Mouse (Mus musculus) hindbrain, embryonic 15.5 days (tissue): Measurements from ENCODE around the gene Cog1. TPM values are rescaled to one million over a fixed set of nuclear protein-coding genes. Genes with fewer than 3 reads are reported as not detected.

Experiments
- ATAC-seq: fragments of 200-750 bp; cut with Nextera tagmentation; 2 replicates; pipeline ENCODE4 v1.8.0; 2017; ENCODE audit warnings: low read depth, moderate number of reproducible peaks, moderate TSS enrichment; ENCODE audit not compliant: low FRiP score
- H3K27ac ChIP-seq: fragments of 300-500 bp; sonication (generic); replicated peaks from 2 replicates; pipeline ENCODE4 v1.5.1; 2015; ENCODE audit warnings: mild to moderate bottlenecking, inconsistent platforms
- H3K27me3 ChIP-seq: fragments of 300-500 bp; sonication (generic); 2 replicates; pipeline ENCODE4 v1.6.1; 2015; ENCODE audit warnings: control low read depth, inconsistent platforms
- H3K36me3 ChIP-seq: fragments of 300-500 bp; sonication (generic); 2 replicates; pipeline ENCODE4 v1.6.1; 2015; ENCODE audit warnings: control low read depth, inconsistent platforms
- H3K4me1 ChIP-seq: fragments of 300-500 bp; sonication (generic); replicated peaks from 2 replicates; pipeline ENCODE4 v1.6.1; 2015; ENCODE audit warnings: control low read depth, inconsistent platforms
- H3K4me2 ChIP-seq: fragments of 300-500 bp; sonication (generic); 2 replicates; pipeline ENCODE4 v1.6.1; 2015; ENCODE audit warnings: moderate library complexity, mild to moderate bottlenecking, inconsistent platforms
- H3K4me3 ChIP-seq: fragments of 300-500 bp; sonication (generic); 2 replicates; pipeline ENCODE4 v1.5.1; 2015; ENCODE audit warnings: mild to moderate bottlenecking, inconsistent platforms
- H3K9ac ChIP-seq: fragments of 300-500 bp; sonication (generic); 2 replicates; pipeline ENCODE4 v1.6.1; 2015; ENCODE audit warnings: inconsistent platforms
- H3K9me3 ChIP-seq: fragments of 300-500 bp; sonication (generic); 2 replicates; pipeline ENCODE4 v1.6.1; 2016; ENCODE audit warnings: control low read depth, inconsistent platforms
- WGBS: fragments of 180-500 bp; shearing (Covaris S2); methylation state at CpG from one replicate; pipeline ENCODE4 v1.1.7; 2015; 5-methylcytosine and 5-hydroxymethylcytosine counted together
- polyA plus RNA-seq: library from polyadenylated mRNA; unstranded; fragments of >200 nt; fragmentation: Nextera tagmentation; extraction: Ambion mirVana; gene quantifications from 2 replicates; pipeline ENCODE4 v1.2.1, GENCODE M21; 2015

The Cog1 gene
- polyA plus RNA-seq, 1 experiment from 2014 or later: 42.6 TPM

DNA sequence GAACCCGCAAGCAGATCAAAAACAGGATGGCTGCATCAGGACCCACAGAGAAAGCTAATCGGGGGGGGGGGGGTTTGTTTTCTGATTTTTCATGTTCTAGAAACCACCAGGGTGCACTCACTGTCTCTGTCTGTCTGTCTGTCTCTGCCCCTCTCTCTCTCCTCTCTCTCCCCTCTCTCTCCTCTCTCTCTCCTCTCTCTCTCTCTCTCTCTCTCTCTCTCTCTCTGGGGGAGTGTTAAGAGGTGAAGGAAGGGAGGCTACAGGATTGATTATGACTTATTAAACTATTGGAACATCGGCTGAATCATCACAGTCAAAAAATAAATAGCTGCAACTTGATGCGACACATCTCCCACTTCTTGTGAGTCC, 30.7 kb upstream of the Cog1 start:
- no peak overlapping the region for H3K27ac ChIP-seq
- peaks cover 31% of the 10 kb centered on the region for H3K4me1 ChIP-seq
- peak overlapping the region; percentile 58 for H3K4me3 ChIP-seq
- no peaks in the 10 kb centered on the region for H3K36me3 ChIP-seq
- no peaks in the 10 kb centered on the region for H3K27me3 ChIP-seq
- H3K9ac ChIP-seq: no peak overlapping the region
- WGBS: 19% methylated on average over 4 of the region's 4 CpGs
- no peaks in the 10 kb centered on the region for H3K9me3 ChIP-seq
- no peak for ATAC-seq
- peak overlapping the region; percentile 98 for H3K4me2 ChIP-seq

DNA sequence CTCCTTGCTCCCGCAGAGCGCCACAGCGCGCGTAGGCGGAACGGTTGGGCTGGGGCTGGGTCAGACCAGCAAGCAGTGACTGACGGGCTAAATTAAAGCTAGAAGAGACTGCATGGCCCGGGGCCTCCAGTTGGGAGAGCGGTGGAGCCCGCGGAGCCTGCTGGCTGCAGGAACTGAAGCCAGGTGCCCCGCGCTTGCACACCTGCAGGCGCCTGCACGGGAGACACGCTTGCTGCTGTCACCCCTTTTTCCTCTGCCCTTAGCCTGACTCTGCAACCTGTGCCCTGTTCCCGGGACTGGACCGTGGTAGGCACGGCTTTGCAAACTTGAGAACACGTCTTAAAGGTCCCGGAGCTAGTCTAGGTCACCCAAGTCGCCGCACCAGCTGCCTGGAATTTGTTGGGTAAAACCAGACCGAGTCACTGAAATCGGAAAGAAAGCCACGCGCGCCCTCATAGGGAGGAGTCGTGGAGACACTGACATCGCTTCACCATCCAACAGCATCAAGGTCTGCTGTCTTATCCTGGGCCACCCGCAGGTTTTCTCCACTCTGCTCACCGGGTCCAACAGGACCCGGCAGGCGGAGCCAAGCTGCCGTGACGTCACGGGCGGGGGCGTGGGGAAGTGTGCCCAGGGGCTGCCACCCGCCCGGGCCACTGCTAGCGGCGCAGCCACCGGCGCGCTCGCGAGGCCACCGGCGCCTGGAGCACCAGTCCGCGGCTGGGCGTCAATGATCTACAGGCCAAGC, 30.1 kb upstream of the Cog1 start, which contains the start of gene Sstr2:
Gene Sstr2 (plus strand): TSS at position 671 of the 748 bp plus-strand sequence.
- Histone ChIP-seq H3K9me3 (no peaks in the 10 kb centered on the region), H3K9ac (peak within 1 kb of the TSS; percentile 64), H3K36me3 (no peaks in the 10 kb centered on the region), H3K4me2 (peak within 1 kb of the TSS; percentile 98), H3K27me3 (no peaks in the 10 kb centered on the region), H3K4me1 (peaks cover 31% of the 10 kb centered on the region), H3K4me3 (peak within 1 kb of the TSS; percentile 58), H3K27ac (peak within 1 kb of the TSS; percentile 42)
- ATAC-seq: peak; percentile 80
- 0% methylated on average over 52 of the region's 54 CpGs for WGBS

GRCm38 (mm10) chr11:113619420-113620080, 29.4 kb upstream of the Cog1 start:
- WGBS: 2% methylated on average over 31 of the region's 31 CpGs
- Histone ChIP-seq H3K4me2 (peak overlapping the region; percentile 98), H3K27ac (peak overlapping the region; percentile 42; the same call in 1 of the 2 replicates), H3K9me3 (no peaks in the 10 kb centered on the region), H3K4me1 (peaks cover 31% of the 10 kb centered on the region), H3K27me3 (no peaks in the 10 kb centered on the region), H3K36me3 (no peaks in the 10 kb centered on the region), H3K4me3 (peak overlapping the region; percentile 58), H3K9ac (peak overlapping the region; percentile 64)
- ATAC-seq: peak; percentile 13

GRCm38 (mm10) chr11:113621001-113621400, 28.0 kb upstream of the Cog1 start:
- Histone ChIP-seq H3K4me1 (peaks cover 31% of the 10 kb centered on the region), H3K27me3 (no peaks in the 10 kb centered on the region), H3K4me2 (peak overlapping the region; percentile 98), H3K9ac (no peak overlapping the region), H3K4me3 (peak overlapping the region; percentile 58), H3K27ac (no peak overlapping the region), H3K9me3 (no peaks in the 10 kb centered on the region), H3K36me3 (peaks cover 7% of the 10 kb centered on the region; the same call in 1 of the 2 replicates)
- ATAC-seq: no peak
- 47% methylated on average over 2 of the region's 2 CpGs for WGBS

- peaks cover 31% of the 10 kb centered on the region for H3K4me1 ChIP-seq
- ATAC-seq: no peak
- H3K9ac ChIP-seq: no peak overlapping the region
- peaks cover 7% of the 10 kb centered on the region; the same call in 1 of the 2 replicates for H3K36me3 ChIP-seq
- H3K4me2 ChIP-seq: no peak overlapping the region
- H3K9me3 ChIP-seq: no peaks in the 10 kb centered on the region
- WGBS: 80% methylated on average over 4 of the region's 4 CpGs
- no peaks in the 10 kb centered on the region for H3K27me3 ChIP-seq
- H3K4me3 ChIP-seq: no peak overlapping the region
- no peak overlapping the region for H3K27ac ChIP-seq
These were observed 26.9 kb upstream of the Cog1 start for GRCm38 (mm10) chr11:113622028-113622427.

DNA sequence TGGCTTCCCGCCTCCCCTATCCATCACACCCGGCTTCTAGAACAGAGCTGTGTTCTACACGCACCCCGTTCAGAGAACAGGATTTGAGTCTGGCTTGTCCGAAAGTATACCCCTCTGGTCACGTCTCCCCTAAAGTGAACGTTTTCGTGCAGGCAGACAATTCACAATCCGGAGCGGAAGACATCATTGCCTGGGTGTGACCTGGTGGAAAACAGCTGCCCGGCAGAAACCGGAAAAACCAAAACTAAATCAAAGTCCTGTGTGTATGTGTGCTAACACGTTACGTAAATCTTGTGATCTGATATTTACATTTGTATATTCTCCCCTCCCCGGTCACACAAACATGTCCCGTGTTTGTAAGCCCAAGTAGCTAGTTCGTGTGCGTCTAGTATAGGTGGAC, 23.5 kb upstream of the Cog1 start:
- ATAC-seq: no peak
- WGBS: 94% methylated on average over 18 of the region's 18 CpGs
- H3K4me3 ChIP-seq: no peak overlapping the region
- H3K36me3 ChIP-seq: peaks cover 7% of the 10 kb centered on the region; the same call in 1 of the 2 replicates
- H3K27ac ChIP-seq: no peak overlapping the region
- no peaks in the 10 kb centered on the region for H3K27me3 ChIP-seq
- no peak overlapping the region for H3K9ac ChIP-seq
- peaks cover 7% of the 10 kb centered on the region for H3K4me1 ChIP-seq
- no peak overlapping the region for H3K4me2 ChIP-seq
- no peaks in the 10 kb centered on the region for H3K9me3 ChIP-seq

DNA sequence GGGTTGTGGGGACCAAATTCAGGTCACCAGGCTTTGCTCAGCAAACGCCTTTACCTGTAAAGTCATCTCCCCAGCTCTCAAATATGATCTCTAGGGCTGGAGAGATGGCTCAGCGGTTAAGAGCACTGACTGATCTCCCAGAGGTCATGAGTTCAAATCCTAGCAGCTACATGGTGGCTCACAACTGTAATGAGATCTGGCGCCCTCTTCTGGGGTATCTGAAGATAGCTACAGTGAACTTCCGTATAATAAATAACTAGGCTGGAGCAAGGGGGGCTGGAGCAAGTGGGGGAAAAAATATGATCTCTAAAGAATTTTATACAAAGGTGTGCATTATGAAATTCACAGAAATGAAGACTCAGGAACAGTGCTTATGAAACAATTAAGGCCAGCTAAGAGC, 21.2 kb upstream of the Cog1 start:
- Histone ChIP-seq H3K4me2 (no peak overlapping the region), H3K27me3 (no peaks in the 10 kb centered on the region), H3K9ac (no peak overlapping the region), H3K36me3 (peaks cover 7% of the 10 kb centered on the region; the same call in 1 of the 2 replicates), H3K9me3 (no peaks in the 10 kb centered on the region), H3K4me3 (no peak overlapping the region), H3K27ac (no peak overlapping the region), H3K4me1 (no peaks in the 10 kb centered on the region)
- 50% methylated on average over 4 of the region's 4 CpGs for WGBS
- ATAC-seq: no peak

- no peaks in the 10 kb centered on the region for H3K4me1 ChIP-seq
- WGBS: 64% methylated on average over 7 of the region's 7 CpGs
- H3K9ac ChIP-seq: no peak overlapping the region
- no peak overlapping the region for H3K4me3 ChIP-seq
- ATAC-seq: no peak
- H3K27ac ChIP-seq: no peak overlapping the region
- no peak overlapping the region for H3K4me2 ChIP-seq
- no peaks in the 10 kb centered on the region for H3K9me3 ChIP-seq
- H3K36me3 ChIP-seq: no peaks in the 10 kb centered on the region
- H3K27me3 ChIP-seq: no peaks in the 10 kb centered on the region
These were observed 18.3 kb upstream of the Cog1 start for GRCm38 (mm10) chr11:113630642-113631041.

GRCm38 (mm10) chr11:113631302-113631701, 17.7 kb upstream of the Cog1 start:
- H3K9me3 ChIP-seq: no peaks in the 10 kb centered on the region
- no peak overlapping the region for H3K4me3 ChIP-seq
- no peaks in the 10 kb centered on the region for H3K4me1 ChIP-seq
- ATAC-seq: no peak
- no peak overlapping the region for H3K4me2 ChIP-seq
- no peaks in the 10 kb centered on the region for H3K27me3 ChIP-seq
- no peaks in the 10 kb centered on the region for H3K36me3 ChIP-seq
- 74% methylated on average over 8 of the region's 8 CpGs for WGBS
- H3K9ac ChIP-seq: no peak overlapping the region
- H3K27ac ChIP-seq: no peak overlapping the region

GRCm38 (mm10) chr11:113631862-113632261, 17.1 kb upstream of the Cog1 start:
- Histone ChIP-seq H3K27me3 (no peaks in the 10 kb centered on the region), H3K9ac (no peak overlapping the region), H3K9me3 (no peaks in the 10 kb centered on the region), H3K4me3 (no peak overlapping the region), H3K4me2 (no peak overlapping the region), H3K36me3 (no peaks in the 10 kb centered on the region), H3K27ac (no peak overlapping the region), H3K4me1 (no peaks in the 10 kb centered on the region)
- 59% methylated on average over 8 of the region's 8 CpGs for WGBS
- no peak for ATAC-seq

GRCm38 (mm10) chr11:113632303-113632702, 16.7 kb upstream of the Cog1 start:
- no peak overlapping the region for H3K27ac ChIP-seq
- H3K4me2 ChIP-seq: no peak overlapping the region
- ATAC-seq: no peak
- no peaks in the 10 kb centered on the region for H3K27me3 ChIP-seq
- WGBS: 83% methylated on average over 7 of the region's 7 CpGs
- no peaks in the 10 kb centered on the region for H3K9me3 ChIP-seq
- H3K36me3 ChIP-seq: no peaks in the 10 kb centered on the region
- H3K4me1 ChIP-seq: no peaks in the 10 kb centered on the region
- H3K9ac ChIP-seq: no peak overlapping the region
- H3K4me3 ChIP-seq: no peak overlapping the region

DNA sequence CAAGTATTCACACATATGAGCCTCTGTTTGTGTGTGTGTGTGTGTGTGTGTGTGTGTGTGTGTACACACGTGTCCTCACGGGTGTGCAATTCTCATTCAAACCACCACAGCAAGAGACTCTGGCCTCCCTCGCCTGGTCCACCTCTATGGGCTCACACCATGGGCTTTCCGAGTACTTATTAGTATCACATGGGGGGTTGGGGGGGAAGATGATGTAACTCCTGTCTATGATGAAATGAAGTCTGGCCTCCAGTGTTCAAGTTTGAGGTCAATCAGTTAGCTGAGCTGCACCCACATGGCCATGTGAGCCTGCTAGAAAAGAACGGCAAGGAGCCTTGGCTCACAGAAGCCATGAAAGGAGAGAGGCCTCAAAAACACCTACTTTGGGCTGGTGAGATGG, 15.6 kb upstream of the Cog1 start:
- Histone ChIP-seq H3K4me2 (no peak overlapping the region), H3K4me3 (no peak overlapping the region), H3K27me3 (no peaks in the 10 kb centered on the region), H3K4me1 (no peaks in the 10 kb centered on the region), H3K9me3 (no peaks in the 10 kb centered on the region), H3K36me3 (no peaks in the 10 kb centered on the region), H3K27ac (no peak overlapping the region), H3K9ac (no peak overlapping the region)
- 93% methylated on average over 5 of the region's 5 CpGs for WGBS
- no peak for ATAC-seq
